Mouse (Mus musculus): Measurements from ENCODE around the gene Gm14085. TPM values are rescaled to one million over a fixed set of nuclear protein-coding genes. Genes with fewer than 3 reads are reported as not detected.
"Not testable (repeated sequence)": the region's sequence is repeated elsewhere in the genome, so short reads cannot be mapped to it uniquely, and the experiment has no call there.

Gene Gm14085
- polyA plus RNA-seq, 1 experiment = 4.7 TPM

- Histone ChIP-seq H3K4me3 (ENCODE audit: control insufficient read depth, insufficient read depth, low read length) (peak overlapping the region; percentile 59), H3K4me1 (replicated peaks; ENCODE audit: control insufficient read depth, insufficient read depth, low read length) (peaks cover 14% of the 10 kb centered on the region), H3K36me3 (ENCODE audit: control insufficient read depth, insufficient read depth, low read length) (no peaks in the 10 kb centered on the region), H3K27me3 (ENCODE audit: control insufficient read depth, insufficient read depth, low read length) (no peaks in the 10 kb centered on the region), H3K27ac (ENCODE audit: control insufficient read depth, insufficient read depth, low read length) (peak overlapping the region; percentile 72)
- DNase-seq = peak; percentile 70
- WGBS = 13% methylated on average over 11 of the region's 11 CpGs
- TF ChIP-seq POLR2A (IDR thresholded peaks at IDR 0.05; ENCODE audit: control insufficient read depth, extremely low read depth, insufficient read depth, low read length, poor library complexity) (no peak), CTCF (IDR thresholded peaks at IDR 0.05; ENCODE audit: borderline replicate concordance, control insufficient read depth, extremely low read depth, insufficient read depth, low read length, poor library complexity) (no peak)
These were observed 17.8 kb upstream of the Gm14085 start for GRCm38 (mm10) chr2:122466901-122467300.

- Histone ChIP-seq H3K27me3 (ENCODE audit: control insufficient read depth, insufficient read depth, low read length) (no peaks in the 10 kb centered on the region), H3K4me3 (ENCODE audit: control insufficient read depth, insufficient read depth, low read length) (peak overlapping the region; percentile 59), H3K27ac (ENCODE audit: control insufficient read depth, insufficient read depth, low read length) (peak overlapping the region; percentile 72), H3K36me3 (ENCODE audit: control insufficient read depth, insufficient read depth, low read length) (no peaks in the 10 kb centered on the region), H3K4me1 (replicated peaks; ENCODE audit: control insufficient read depth, insufficient read depth, low read length) (peaks cover 14% of the 10 kb centered on the region)
- peak; percentile 38; the same call in 1 of the 2 replicates for TF ChIP-seq POLR2A (IDR thresholded peaks at IDR 0.05; ENCODE audit: control insufficient read depth, extremely low read depth, insufficient read depth, low read length, poor library complexity)
- peak; percentile 97 for TF ChIP-seq CTCF (IDR thresholded peaks at IDR 0.05; ENCODE audit: borderline replicate concordance, control insufficient read depth, extremely low read depth, insufficient read depth, low read length, poor library complexity)
- WGBS = under 1% methylated on average over 46 of the region's 46 CpGs
- peak; percentile 91 for DNase-seq
These were observed 17.3 kb upstream of the Gm14085 start for GRCm38 (mm10) chr2:122467351-122468013.

GRCm38 (mm10) chr2:122469221-122469620 is 15.5 kb upstream of the Gm14085 start:
- H3K27me3 ChIP-seq (ENCODE audit: control insufficient read depth, insufficient read depth, low read length) = no peaks in the 10 kb centered on the region
- H3K4me3 ChIP-seq (ENCODE audit: control insufficient read depth, insufficient read depth, low read length) = no peak overlapping the region
- no peaks in the 10 kb centered on the region for H3K36me3 ChIP-seq (ENCODE audit: control insufficient read depth, insufficient read depth, low read length)
- DNase-seq = peak; percentile 23
- WGBS = 13% methylated on average over 3 of the region's 3 CpGs
- H3K27ac ChIP-seq (ENCODE audit: control insufficient read depth, insufficient read depth, low read length) = peak overlapping the region; percentile 80; the same call in 1 of the 2 replicates
- TF ChIP-seq CTCF (IDR thresholded peaks at IDR 0.05; ENCODE audit: borderline replicate concordance, control insufficient read depth, extremely low read depth, insufficient read depth, low read length, poor library complexity) = no peak
- no peak for TF ChIP-seq POLR2A (IDR thresholded peaks at IDR 0.05; ENCODE audit: control insufficient read depth, extremely low read depth, insufficient read depth, low read length, poor library complexity)
- peaks cover 14% of the 10 kb centered on the region for H3K4me1 ChIP-seq (replicated peaks; ENCODE audit: control insufficient read depth, insufficient read depth, low read length)

- Histone ChIP-seq H3K27ac (ENCODE audit: control insufficient read depth, insufficient read depth, low read length) (no peak overlapping the region), H3K36me3 (ENCODE audit: control insufficient read depth, insufficient read depth, low read length) (no peaks in the 10 kb centered on the region), H3K27me3 (ENCODE audit: control insufficient read depth, insufficient read depth, low read length) (no peaks in the 10 kb centered on the region), H3K4me3 (ENCODE audit: control insufficient read depth, insufficient read depth, low read length) (no peak overlapping the region), H3K4me1 (replicated peaks; ENCODE audit: control insufficient read depth, insufficient read depth, low read length) (no peaks in the 10 kb centered on the region)
- no peak for TF ChIP-seq CTCF (IDR thresholded peaks at IDR 0.05; ENCODE audit: borderline replicate concordance, control insufficient read depth, extremely low read depth, insufficient read depth, low read length, poor library complexity)
- no peak for TF ChIP-seq POLR2A (IDR thresholded peaks at IDR 0.05; ENCODE audit: control insufficient read depth, extremely low read depth, insufficient read depth, low read length, poor library complexity)
- DNase-seq = no peak
These were observed 8.2 kb upstream of the Gm14085 start for GRCm38 (mm10) chr2:122476585-122476984.

GRCm38 (mm10) chr2:122483787-122484186 is 954 bp upstream of the Gm14085 start:
- H3K4me3 ChIP-seq (ENCODE audit: control insufficient read depth, insufficient read depth, low read length); H3K27me3 ChIP-seq (ENCODE audit: control insufficient read depth, insufficient read depth, low read length); H3K36me3 ChIP-seq (ENCODE audit: control insufficient read depth, insufficient read depth, low read length); H3K4me1 ChIP-seq (replicated peaks; ENCODE audit: control insufficient read depth, insufficient read depth, low read length); DNase-seq; H3K27ac ChIP-seq (ENCODE audit: control insufficient read depth, insufficient read depth, low read length): not testable (repeated sequence)
- WGBS = 72% methylated on average over 1 of the region's 1 CpGs

GRCm38 (mm10) chr2:122485654-122486053 is 913 bp downstream of the Gm14085 start:
- not testable (repeated sequence) for H3K27me3 ChIP-seq (ENCODE audit: control insufficient read depth, insufficient read depth, low read length); H3K27ac ChIP-seq (ENCODE audit: control insufficient read depth, insufficient read depth, low read length); H3K4me1 ChIP-seq (replicated peaks; ENCODE audit: control insufficient read depth, insufficient read depth, low read length); DNase-seq; H3K36me3 ChIP-seq (ENCODE audit: control insufficient read depth, insufficient read depth, low read length)
- peak overlapping the region; percentile 5; the same call in 1 of the 2 replicates for H3K4me3 ChIP-seq (ENCODE audit: control insufficient read depth, insufficient read depth, low read length)
- WGBS = 1% methylated on average over 3 of the region's 3 CpGs

- H3K4me3 ChIP-seq (ENCODE audit: control insufficient read depth, insufficient read depth, low read length); H3K27me3 ChIP-seq (ENCODE audit: control insufficient read depth, insufficient read depth, low read length); DNase-seq; H3K36me3 ChIP-seq (ENCODE audit: control insufficient read depth, insufficient read depth, low read length); H3K4me1 ChIP-seq (replicated peaks; ENCODE audit: control insufficient read depth, insufficient read depth, low read length); H3K27ac ChIP-seq (ENCODE audit: control insufficient read depth, insufficient read depth, low read length): not testable (repeated sequence)
These were observed 1.4 kb downstream of the Gm14085 start for GRCm38 (mm10) chr2:122486122-122486521.
